Mouse (Mus musculus): ENCODE measurements around the gene Gm10309.

- TF ChIP-seq CTCF (IDR thresholded peaks at IDR 0.05; ENCODE audit: control insufficient read depth, insufficient read depth, insufficient replicate concordance, low read depth, low read length) (no peak), POLR2A (IDR thresholded peaks at IDR 0.05; ENCODE audit: control insufficient read depth, low read depth, low read length) (no peak)
Observed at GRCm38 (mm10) chr17:86464197-86464596, 40.8 kb downstream of the Gm10309 start.

All from testis, adult 2 months (tissue).